Mouse (Mus musculus): Measurements from ENCODE around the gene Ptpn4.
A peak's percentile ranks its signal among the peaks of the same experiment; 100 is the strongest.

Ptpn4 gene

DNA sequence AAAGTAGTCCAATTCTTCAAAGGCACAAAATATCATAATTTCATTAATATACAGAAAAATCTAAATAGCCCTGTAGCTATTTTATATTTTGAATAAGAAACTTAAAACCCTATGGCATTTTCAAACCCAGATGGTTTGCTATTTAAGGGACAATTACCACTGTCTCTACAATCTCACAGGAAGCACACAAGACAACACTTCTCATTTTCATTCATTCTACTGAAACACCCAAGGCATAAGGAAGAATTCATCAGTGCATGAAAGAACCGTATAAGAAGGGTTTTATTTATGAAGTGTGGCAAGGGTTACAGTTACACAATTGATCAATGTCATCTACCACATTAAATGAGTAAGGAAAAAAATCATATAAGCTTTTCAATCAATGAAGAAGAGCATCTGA is 32.8 kb downstream of the Ptpn4 start:
- DNase-seq = no peak

DNA sequence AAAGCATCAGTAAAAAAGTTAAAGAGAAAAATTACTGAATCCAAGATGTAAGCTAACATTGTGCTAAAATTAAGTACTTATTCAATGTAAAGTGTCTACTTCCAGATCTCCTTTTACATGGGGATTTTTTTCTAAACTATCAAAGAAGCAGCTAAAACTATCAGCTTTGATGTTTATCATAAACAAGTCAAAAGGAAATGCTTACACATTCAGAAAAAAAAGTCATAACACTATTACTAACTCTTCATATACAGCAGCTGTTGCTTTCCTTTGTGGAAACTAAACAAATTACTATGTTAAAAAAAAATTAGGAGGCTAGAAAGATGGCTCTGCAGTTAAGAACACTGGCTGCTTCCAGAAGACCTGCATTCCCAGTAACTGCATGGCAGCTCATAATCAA is 42.2 kb downstream of the Ptpn4 start:
- no peak for DNase-seq

DNA sequence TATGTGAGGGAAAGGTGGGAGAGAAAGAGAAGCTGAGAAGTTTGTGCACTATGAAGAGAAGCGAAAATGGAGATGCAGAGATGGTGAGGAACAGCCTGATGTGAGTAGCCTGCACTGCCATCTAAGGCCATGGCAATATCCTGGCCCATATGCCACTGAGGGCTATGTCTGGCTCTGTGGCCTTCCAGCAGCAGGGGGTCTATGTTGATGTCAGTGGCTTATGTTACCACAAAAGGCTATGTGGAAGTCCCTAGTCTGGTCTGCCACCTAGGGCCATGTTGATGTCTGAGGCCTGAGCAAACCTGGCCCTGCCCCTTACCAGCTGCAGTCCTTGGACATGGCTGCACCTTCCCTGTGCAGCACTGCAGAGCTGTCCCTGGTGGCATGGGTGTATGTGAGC is 43.1 kb downstream of the Ptpn4 start:
- DNase-seq = no peak

DNA sequence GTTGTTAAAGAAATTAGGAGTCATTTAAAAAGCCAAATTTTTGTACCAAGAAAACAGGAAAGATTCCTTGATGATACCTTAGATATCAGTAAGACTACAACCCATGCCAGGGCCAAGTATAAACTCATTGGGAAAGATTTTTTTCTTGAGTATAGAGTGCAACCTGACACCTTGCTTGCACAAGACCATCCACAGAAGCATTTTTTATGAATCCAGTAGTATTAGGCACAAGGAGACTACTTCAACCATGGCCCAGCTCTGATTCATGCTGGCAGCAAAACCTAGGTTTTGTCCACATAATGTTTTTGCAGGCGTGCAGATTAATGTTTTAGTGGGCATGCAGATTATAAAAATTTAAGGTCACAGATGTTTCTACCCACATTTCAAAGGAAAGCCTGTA is 46.8 kb downstream of the Ptpn4 start:
- no peak for DNase-seq

DNA sequence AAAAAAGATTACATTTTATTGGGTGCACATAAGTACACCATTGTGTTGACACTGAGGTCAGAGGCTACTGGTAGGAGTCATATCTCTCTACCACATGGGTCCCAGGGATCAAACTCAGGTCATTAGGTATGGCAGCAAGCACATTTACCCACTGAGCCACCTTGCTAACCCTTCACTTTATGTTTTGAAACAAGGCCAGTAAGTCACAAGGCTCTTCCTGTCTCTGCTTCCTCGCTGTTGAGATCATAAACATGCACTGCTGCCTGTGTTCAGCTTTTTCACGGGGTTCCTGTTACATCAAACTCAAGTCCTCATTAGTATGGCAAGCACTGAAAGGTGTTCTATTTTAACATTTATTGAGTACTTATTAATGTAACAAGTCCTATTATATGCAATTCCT is 61.5 kb downstream of the Ptpn4 start:
- DNase-seq = no peak

DNA sequence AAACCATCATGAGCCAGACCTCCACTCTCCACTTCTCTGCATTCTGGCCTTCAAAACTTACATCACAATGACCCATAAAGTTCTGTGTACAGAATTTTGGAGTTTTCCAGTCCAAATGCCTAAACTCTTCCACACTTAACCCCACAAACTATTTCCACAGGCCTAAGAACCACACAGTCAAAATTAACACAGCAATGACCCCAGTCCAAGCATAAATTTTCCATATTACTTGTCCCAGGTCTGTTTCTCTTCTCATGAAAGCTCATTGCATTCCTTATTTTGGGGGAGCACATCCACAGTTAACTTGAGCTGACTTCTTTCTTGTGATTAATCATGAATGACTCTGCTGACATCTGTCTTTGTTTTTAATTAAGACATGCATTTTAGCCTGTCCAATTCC is 101.7 kb downstream of the Ptpn4 start:
- no peak for DNase-seq

DNA sequence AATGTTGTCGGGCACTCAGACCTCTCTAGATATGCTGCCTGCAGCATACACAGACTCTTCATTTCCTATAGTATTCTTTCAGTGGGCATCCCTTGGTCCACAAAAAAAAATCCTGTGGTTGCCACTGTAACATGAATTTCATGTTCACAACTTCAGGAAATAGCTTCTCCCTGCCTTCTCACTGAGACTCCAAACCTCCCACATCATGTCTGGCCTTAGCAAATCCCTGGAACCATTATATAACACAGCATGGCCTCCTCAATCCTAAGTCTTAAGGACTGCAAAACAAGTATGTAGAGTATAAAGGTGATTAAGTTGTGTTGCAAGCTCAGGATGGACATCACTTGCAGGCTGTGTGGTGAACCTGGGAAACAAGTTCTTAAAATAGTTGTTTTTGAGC is 102.6 kb downstream of the Ptpn4 start:
- DNase-seq = no peak

DNA sequence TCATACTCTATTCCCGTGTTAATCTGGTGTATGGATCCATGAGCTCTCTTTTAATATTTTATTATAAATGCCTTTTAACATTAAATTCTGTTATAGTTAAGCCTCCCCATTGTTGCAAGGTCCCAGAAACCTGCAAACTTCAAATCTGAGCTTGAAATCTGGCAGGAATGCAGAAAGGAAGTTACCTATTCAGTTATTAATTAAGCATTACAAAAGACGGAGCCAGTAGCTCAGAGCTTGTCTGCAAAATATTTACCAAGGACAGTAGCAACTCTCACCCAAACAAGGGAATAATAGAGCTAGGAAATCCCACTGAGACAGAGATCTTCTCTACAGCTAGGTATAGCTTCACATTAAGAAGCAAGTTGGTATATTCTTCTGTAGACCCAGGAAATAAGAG is 106.2 kb downstream of the Ptpn4 start:
- DNase-seq = no peak

DNA sequence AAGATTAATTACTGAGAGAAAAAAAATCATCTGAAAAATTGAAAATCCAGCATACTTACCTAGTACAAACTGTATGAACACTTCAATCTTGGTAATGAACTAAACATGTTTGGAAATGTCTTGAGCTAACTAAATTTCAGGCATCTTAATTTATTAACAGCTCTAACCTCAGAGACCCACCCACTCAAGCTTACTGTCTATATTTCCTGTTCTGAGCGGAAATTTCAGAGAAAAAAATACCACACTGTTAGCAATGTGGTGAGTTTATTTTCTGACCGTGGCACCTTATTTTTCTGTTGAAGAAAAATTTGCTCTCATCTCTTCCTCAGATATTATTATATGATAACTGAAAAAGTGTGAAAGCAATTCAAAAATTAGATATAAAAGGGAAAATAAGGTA is 124.4 kb downstream of the Ptpn4 start:
- DNase-seq = no peak

DNA sequence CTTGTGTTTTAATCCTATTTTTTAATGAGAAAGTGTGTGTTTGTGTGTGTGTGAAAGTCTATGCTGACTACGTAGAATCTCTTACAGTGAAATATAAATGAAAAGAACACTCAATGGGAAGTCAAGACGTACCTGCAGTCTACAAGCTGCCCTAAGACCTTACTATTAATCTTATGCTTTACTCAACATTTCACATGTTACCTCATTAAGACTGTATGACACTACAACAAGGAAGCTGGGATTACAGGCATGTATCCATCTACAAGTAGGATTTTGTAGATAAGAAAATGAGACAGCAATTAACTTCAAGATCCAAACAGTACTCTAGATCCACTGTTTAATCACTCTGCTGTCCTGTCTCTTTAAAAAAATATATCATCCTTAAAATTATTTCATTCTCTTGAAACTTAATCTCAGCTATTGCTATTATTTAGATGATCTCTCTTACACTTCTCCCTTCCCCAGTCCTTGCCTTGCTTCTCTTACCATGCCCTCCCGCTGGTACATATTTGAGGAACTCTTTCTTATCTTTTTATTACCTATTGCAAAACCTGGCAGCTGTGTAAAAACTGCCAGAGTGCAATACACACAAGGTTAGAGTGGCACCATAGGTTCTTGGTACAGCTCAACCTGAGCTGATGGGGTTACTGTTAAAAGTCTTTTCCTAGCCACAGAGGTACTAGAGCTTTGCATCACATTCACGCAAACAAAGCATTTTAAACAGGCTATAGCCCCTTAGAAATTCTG is 130.8 kb downstream of the Ptpn4 start:
- no peak for DNase-seq

DNA sequence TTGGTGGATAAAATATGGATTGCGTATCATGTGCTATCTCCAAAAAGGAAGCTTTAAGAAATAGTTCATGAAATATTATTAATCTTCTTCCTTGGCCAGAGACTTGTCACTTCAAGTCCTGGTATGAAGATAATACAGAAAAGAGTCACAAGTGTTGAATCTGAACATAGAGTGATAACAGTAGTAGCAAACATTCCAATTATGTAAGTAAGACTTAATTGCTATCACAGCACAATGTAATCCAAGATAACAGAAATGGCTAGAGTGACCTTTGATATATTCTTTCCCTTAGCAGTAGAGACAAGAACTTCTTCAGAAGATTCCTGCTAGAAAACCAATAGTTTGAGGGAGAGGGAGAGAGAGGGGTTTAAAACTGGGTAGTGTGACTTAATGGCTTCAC is 140.6 kb downstream of the Ptpn4 start:
- DNase-seq = no peak

DNA sequence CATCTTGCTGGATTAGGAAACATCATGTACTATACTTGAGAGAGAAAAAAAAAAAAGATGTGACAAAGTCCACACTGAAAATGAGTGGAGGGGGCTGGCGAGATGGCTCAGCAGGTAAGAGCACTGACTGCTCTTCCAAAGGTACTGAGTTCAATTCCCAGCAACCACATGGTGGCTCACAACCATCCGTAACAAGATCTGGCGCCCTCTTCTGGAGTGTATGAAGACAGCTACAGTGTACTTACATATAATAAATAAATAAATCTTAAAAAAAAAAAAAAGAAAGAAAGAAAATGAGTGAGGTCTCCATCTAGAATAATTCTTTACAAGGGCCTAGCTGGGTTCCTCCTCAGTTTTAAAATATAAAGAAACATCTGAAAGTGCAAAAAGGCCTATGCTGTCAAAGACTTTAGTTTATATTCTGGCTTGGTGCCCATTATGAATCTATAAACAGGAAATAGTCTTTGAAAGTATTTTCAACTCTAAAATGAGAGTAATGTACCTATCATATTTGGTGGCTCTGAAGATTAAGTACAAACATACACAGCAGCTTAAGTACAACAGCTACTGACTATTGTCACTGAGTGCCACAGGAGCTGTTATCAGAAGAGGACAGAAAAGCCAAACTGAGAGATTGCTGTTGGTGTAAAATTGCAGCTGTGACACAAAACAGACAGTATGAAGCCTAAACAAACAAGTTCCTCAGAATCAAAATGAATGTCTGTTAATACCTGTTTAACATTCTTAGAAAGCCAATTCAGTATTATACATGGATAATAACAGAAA is 151.4 kb downstream of the Ptpn4 start:
- DNase-seq = no peak

DNA sequence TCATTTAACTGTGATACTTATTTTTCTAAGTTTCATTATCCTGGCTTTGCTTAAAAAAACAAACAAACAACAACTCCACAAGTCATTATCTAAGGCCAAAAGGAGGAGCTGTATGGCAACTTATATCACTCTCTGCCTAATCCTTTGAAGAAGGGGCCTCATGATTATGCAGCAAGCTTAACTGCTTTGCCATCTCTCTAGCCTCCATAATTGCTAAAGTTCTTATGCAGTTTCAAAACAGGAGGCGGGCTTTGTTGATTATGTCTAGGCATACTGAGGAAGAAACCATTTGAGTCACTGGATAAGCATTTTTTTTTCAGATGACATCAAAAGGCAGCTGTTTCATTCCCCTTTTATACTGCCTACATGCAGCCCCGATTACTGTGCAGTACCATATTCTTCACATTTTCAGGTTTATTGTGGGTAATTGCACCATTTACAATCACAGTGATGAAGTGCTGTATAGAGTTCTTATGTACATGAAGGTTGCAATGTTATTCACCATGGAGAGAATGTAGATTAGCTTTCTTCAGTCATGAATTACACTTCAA is 155.7 kb downstream of the Ptpn4 start:
- no peak for DNase-seq

DNA sequence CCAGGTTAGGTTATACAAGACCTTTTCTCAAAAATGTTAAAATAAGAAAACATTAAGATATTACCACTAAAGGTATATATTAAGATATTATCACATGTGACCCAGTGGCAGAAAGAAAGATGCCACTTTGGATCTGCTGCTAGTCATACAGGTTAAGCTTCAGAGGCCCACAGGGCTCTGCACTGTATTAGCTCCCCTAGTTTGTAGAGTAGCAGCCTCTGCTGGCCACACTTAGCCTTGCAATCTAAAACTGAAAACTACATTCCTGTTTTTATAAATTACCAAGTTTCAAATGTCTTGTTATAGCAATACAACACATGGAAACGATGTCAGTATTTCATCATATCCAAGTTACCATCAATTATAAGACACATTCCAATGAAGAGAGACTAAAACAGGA is 162.4 kb downstream of the Ptpn4 start:
- peak in 1 of 2 experiments; percentile 45 for DNase-seq

DNA sequence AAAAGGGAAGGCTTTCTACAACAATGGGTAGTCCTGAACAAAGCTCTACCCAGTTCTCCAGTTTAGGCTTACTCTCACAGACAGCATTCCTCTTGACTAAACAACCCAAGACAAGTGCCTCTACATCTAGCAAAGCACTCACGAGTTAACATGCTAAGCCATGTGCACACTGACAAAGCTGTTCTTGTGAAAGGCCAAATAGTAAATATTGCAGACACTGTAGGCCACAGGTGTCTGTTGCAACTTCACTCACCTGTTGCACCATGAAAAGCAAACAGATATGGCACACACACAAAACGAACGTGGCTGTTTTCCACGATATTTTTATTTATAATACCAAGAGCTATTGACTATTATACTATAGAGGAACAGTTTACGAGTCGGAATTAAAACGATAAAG is 170.5 kb downstream of the Ptpn4 start:
- no peak for DNase-seq

DNA sequence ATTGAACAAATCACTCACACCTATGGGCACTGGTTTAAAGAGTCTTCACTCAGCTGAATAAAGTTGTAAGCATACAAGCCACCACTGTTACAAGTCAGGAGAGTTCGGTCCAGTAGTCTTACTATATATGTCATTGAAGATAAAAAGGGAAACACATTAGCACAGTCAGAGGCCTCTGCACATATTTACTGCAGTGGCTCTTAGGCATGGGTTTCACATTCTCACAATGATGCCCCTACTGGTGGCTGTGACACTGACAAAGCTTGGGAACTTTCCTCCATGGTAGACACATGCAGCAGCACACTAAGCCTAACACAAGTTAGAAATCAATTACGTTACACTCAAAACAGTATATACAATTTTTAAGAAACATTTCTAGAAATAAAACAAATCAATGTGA is 183.1 kb downstream of the Ptpn4 start:
- no peak for DNase-seq

DNA sequence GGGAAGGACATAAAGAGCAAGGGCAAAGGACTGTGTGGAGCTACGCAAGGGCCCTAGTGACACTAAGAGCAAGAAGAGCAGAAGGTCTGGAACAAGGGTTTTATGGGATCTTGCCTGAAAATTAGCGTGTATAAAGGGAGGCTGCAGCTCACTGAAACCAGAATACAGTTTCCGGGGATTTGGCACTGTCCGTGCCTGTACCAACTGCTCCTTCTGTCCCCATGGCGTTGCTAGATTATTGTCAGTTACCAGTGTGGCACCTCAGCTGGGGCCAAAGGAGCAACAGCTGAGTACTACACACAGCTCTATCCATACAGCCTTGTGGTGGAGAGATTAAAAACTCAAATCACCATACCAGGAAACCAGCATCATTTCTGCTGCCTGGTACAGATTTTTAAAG is 187.0 kb downstream of the Ptpn4 start:
- no peak for DNase-seq

DNA sequence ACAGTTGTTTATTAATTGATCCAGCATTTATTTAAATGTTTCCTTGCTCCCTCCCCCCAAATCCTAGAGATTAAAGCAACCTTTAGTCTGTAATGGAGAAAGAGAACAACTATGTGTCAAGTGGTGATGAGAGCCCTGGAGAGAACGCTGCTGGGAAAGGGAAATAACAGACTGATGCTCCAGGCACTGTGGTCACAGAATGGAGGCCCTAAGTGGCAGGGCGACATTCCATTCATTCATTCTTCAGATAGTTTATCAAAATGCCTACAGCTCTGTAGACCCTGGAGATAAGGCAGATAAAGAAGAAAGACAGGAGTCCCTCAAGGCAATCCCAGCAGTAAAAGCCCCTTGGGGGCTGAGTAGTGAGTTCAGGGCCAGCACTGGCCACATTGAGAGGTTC is 187.8 kb downstream of the Ptpn4 start:
- peak; percentile 23 to 47 for DNase-seq

DNA sequence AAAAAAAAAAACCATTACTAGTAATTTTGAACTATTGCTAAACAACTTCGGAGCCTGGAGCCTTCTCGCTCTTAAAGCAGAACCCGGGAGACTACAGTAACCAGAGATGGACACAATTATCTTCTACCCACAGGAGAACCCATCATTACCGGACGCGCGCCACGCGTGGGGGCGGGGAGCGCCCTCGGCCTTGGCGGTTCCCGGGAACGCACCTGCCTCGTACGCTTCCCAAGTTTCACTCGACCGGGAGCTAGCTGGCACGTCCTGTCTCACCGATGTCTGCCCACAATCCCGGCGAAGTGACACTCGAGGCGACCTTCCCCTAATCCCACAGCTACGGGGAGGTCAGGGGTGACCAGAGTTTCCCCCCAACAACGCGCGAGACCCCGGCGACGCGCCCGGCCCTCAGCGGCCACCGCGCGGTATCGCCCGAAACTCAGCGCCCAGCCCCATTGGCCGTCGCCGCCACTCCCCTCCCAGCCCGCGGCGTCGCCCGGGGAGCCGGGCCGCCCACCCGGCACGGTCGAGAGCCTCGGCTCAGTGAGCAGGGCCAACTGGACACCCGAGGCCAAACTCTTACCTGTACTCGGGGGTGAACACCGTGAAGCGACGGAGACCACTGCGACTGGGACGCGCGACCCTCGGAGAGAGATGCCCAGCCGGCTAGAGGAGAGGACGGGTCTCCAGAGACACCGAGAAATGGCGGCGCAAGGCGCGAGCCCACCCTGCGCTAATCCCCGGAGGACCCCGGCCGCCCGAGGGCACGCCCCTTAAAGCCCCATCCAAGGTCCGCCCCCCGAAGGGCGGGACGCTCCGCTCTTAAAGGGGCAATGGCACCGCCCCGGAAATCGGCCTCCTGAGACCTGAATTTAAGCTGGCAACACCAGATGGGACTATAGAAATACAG is 189.0 kb downstream of the Ptpn4 start, which contains the start of gene Epb41l5:
Gene Epb41l5, minus strand, starts transcription at position 796 of the 907 bp plus-strand sequence.
- DNase-seq = peak; percentile 87 to 90

DNA sequence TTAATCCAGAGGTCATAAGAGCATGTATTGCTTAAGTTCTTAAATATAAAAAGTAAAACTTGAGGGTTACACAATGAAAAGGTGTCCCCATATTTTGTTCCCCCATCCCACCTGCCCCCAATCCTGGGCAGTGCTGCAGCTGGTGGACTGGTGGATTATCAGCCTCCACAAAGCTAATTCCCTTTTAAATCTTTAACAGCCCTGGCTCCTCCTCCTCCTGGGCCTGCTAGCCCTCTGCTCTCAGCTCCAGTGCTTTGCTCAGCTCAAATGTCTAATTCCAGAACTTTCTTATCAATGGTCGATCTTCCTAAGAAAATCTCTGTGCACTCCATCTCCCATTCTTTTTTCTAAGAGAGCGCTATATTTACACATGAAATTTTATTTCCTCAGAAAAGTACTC is 191.1 kb downstream of the Ptpn4 start:
- no peak for DNase-seq

DNA sequence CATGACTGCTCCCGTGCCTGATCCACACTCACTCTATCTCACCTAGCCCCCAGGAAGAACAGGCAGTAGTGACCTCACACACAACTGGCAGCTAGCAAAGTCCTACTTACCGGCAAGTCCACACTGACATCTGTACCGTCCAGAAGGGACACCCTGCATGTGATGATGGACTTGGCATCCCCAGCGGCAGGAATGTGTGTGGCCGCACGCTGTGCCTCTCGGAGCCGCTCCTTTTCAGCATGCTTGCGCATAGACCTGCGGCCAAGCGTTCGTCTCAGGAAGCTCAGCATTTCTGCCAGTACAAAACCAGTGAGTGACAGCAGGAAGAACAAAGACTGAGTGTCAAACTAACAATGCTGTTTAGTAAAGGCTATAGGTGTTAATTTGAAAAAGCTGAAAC is 195.0 kb downstream of the Ptpn4 start:
- DNase-seq = peak; percentile 34 to 48

DNA sequence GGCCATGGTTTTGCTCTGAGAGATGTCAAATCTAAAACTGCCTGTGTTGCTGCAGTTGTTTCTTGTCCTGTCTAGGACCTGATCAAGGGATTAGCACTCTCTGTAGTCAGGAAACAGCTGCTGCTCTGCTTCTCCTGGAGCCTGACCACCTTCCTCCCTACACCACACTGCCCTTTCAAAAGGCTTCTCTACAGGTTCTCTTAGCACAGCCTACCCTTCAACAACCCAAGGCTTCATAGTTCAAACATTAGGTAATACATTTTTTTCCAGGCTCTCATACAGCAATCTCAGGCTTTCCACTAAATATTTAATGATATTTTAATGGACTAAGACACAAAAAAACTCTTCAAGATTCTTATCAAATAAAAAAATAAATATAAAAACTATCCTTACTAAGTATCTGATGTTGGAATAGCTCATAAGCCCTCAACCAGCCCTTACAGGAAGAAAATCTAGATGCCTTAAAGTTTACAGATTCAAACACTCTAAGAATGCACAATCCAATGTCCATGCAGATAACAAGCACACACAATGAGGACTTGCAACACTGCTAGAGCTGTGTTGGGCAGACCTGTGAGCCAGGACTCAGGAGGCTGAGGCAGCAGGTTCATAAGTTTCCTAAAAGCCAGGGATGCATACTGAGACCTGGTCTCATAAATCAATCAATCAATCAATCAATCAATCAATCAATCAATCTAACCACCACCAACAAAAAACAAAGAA is 196.2 kb downstream of the Ptpn4 start:
- DNase-seq = no peak

Data from lung, postnatal 4 days (tissue).